ENCODE assay signal across 8 mouse cellular contexts in genomic region chr4:150655989-150656388, GRCm38 (mm10). TPM values are rescaled to one million over a fixed set of nuclear protein-coding genes. Genes with fewer than 3 reads are reported as not detected.
A peak's percentile ranks its signal among the peaks of the same experiment; 100 is the strongest.
DNase-seq lines count a peak whose midpoint lies in the region; ATAC-seq and TF ChIP-seq lines count a peak whose summit lies in the region.

No protein-coding gene starts in this region.

- TF ChIP-seq POLR2A in testis, adult 2 months (IDR thresholded peaks at IDR 0.05; ENCODE audit: control insufficient read depth, low read depth, low read length), result no peak

- H3K4me3 ChIP-seq in E14TG2a.4 (replicated peaks; ENCODE audit: low read length), result no peak overlapping the region
- no peak overlapping the region for H3K4me3 ChIP-seq in forebrain, embryonic 15.5 days
- H3K4me3 ChIP-seq in neural tube, embryonic 14.5 days (ENCODE audit: low read depth, low read length), result peak overlapping the region; percentile 3; the same call in 1 of the 2 replicates
- H3K4me3 ChIP-seq in testis, adult 2 months (ENCODE audit: control insufficient read depth, low read depth, low read length), result no peak overlapping the region

- 5% methylated on average over 17 of the region's 17 CpGs for WGBS in forebrain, embryonic 15.5 days
- 8% methylated on average over 17 of the region's 17 CpGs for WGBS in neural tube, embryonic 14.5 days

- H3K36me3 ChIP-seq in E14TG2a.4 (ENCODE audit: insufficient read depth, low read length), result no peaks in the 10 kb centered on the region
- H3K36me3 ChIP-seq in forebrain, embryonic 15.5 days, result no peaks in the 10 kb centered on the region
- no peaks in the 10 kb centered on the region for H3K36me3 ChIP-seq in neural tube, embryonic 14.5 days (ENCODE audit: control insufficient read depth, insufficient read depth, low read length)
- H3K36me3 ChIP-seq in testis, adult 2 months (ENCODE audit: control insufficient read depth, insufficient read depth, low read length), result no peaks in the 10 kb centered on the region

- TF ChIP-seq CTCF in E14TG2a.4 (conservative IDR thresholded peaks at IDR 0.05; ENCODE audit: low read length), result peak; percentile 81
- peak; percentile 94 for TF ChIP-seq CTCF in testis, adult 2 months (IDR thresholded peaks at IDR 0.05; ENCODE audit: control insufficient read depth, insufficient read depth, insufficient replicate concordance, low read depth, low read length)

- no peak overlapping the region for H3K27ac ChIP-seq in forebrain, embryonic 15.5 days (replicated peaks)
- no peak overlapping the region for H3K27ac ChIP-seq in neural tube, embryonic 14.5 days (ENCODE audit: low read depth, low read length)
- no peak overlapping the region for H3K27ac ChIP-seq in testis, adult 2 months (ENCODE audit: control insufficient read depth, insufficient read depth, low read depth, low read length)

- H3K4me1 ChIP-seq in E14TG2a.4 (replicated peaks; ENCODE audit: low read depth, low read length), result peaks cover 51% of the 10 kb centered on the region
- peaks cover 13% of the 10 kb centered on the region for H3K4me1 ChIP-seq in forebrain, embryonic 15.5 days
- peaks cover 6% of the 10 kb centered on the region; the same call in 1 of the 2 replicates for H3K4me1 ChIP-seq in neural tube, embryonic 14.5 days (ENCODE audit: control insufficient read depth, insufficient read depth, low read length)
- H3K4me1 ChIP-seq in testis, adult 2 months (ENCODE audit: control insufficient read depth, insufficient read depth, low read length), result peaks cover 4% of the 10 kb centered on the region

- intact Hi-C loops in heart, postnatal 25 days (cut with DNase I), result loop anchor here (1.0 to 2.0 kb wide), 3 partner anchors 195 to 310 kb away; no protein-coding TSS in a partner anchor

- DNase-seq in cerebellum, adult 11 months, result peak; percentile 75
- peak; percentile 68 for DNase-seq in heart, postnatal 25 days (ENCODE audit: low spot score)
- DNase-seq in layer of hippocampus, adult 11-12 months (ENCODE audit: low spot score), result peak; percentile 80
- peak; percentile 77 to 82 for DNase-seq in lung, adult 18-20 months

- H3K4me2 ChIP-seq in forebrain, embryonic 15.5 days (replicated peaks), result no peak overlapping the region
- H3K4me2 ChIP-seq in neural tube, embryonic 14.5 days (ENCODE audit: low read depth, low read length), result peak overlapping the region; percentile 33

- peaks cover 5% of the 10 kb centered on the region; the same call in 1 of the 2 replicates for H3K9me3 ChIP-seq in E14TG2a.4 (ENCODE audit: low read length)
- H3K9me3 ChIP-seq in forebrain, embryonic 15.5 days, result no peaks in the 10 kb centered on the region
- no peaks in the 10 kb centered on the region for H3K9me3 ChIP-seq in neural tube, embryonic 14.5 days (ENCODE audit: control insufficient read depth, low read length)

- H3K9ac ChIP-seq in forebrain, embryonic 15.5 days (replicated peaks), result no peak overlapping the region
- no peak overlapping the region for H3K9ac ChIP-seq in neural tube, embryonic 14.5 days (replicated peaks; ENCODE audit: low read depth, low read length)

- peak; percentile 68 for ATAC-seq in forebrain, embryonic 15.5 days (replicated peaks)
- peak; percentile 75; the same call in 1 of the 2 replicates for ATAC-seq in neural tube, embryonic 14.5 days (ENCODE audit: low read depth)

- H3K27me3 ChIP-seq in E14TG2a.4 (ENCODE audit: insufficient read depth, low read length), result peaks cover 9% of the 10 kb centered on the region
- H3K27me3 ChIP-seq in forebrain, embryonic 15.5 days, result peaks cover 13% of the 10 kb centered on the region; the same call in 1 of the 2 replicates
- no peaks in the 10 kb centered on the region for H3K27me3 ChIP-seq in neural tube, embryonic 14.5 days (ENCODE audit: control insufficient read depth, insufficient read depth, low read length)
- H3K27me3 ChIP-seq in testis, adult 2 months (ENCODE audit: control insufficient read depth, insufficient read depth, low read length), result no peaks in the 10 kb centered on the region

RNA-seq across cellular contexts. Expression of gene Slc45a1, which starts 4.0 kb away (rescaled TPM):
- 16.7 and 19.0 TPM in 2 replicates for polyA plus RNA-seq in forebrain, embryonic 15.5 days (2015; fragmentation: Nextera tagmentation; extraction: Ambion mirVana)
- not detected for total RNA-seq in heart, postnatal 25 days (2021)
- 33.8 and 43.8 TPM in 2 replicates for polyA plus RNA-seq in neural tube, embryonic 14.5 days (2014; fragmentation: Nextera tagmentation; extraction: Ambion mirVana)
- polyA plus RNA-seq in testis, adult 2 months (2012; rRNA removed), result 0.37 and 0.42 TPM in 2 replicates

Comparison
In these comparisons a context has a peak if more than half of its experiments do, and no peak if none do; other contexts are left out.
1. RNA of gene Slc45a1, which starts 4.0 kb away (polyA plus RNA-seq): 33.8 to 43.8 TPM in neural tube, embryonic 14.5 days and 16.7 to 19.0 TPM in forebrain, embryonic 15.5 days; 0.37 to 0.42 TPM in testis, adult 2 months; every median in the first group is over 10 times any median in the second.
2. Peak in every context shown above with its lines, with median percentiles within 50 percentile points of each other: DNase-seq.